Mouse (Mus musculus) kidney, embryonic 16.5 days (tissue): Measurements from ENCODE around the gene Fam207a. TPM values are rescaled to one million over a fixed set of nuclear protein-coding genes. Genes with fewer than 3 reads are reported as not detected.

ENCODE experiments used
- ATAC-seq: fragments of 200-750 bp; cut with Nextera tagmentation; 2 replicates; pipeline ENCODE4 v1.8.0; 2017; ENCODE audit warnings: moderate TSS enrichment; ENCODE audit not compliant: low FRiP score, low TSS enrichment
- H3K27ac ChIP-seq: fragments of 300-500 bp; sonication (generic); 2 replicates; pipeline ENCODE4 v1.5.1; 2014; ENCODE audit warnings: low read length
- H3K27me3 ChIP-seq: fragments of 300-500 bp; sonication (generic); 2 replicates; pipeline ENCODE4 v1.6.1; 2014; ENCODE audit warnings: low read length, control low read depth, mixed read lengths; ENCODE audit not compliant: insufficient read depth
- H3K36me3 ChIP-seq: fragments of 300-500 bp; sonication (generic); 2 replicates; pipeline ENCODE4 v1.6.1; 2014; ENCODE audit warnings: low read length, control low read depth, mixed read lengths; ENCODE audit not compliant: insufficient read depth
- H3K4me1 ChIP-seq: fragments of 300-500 bp; sonication (generic); 2 replicates; pipeline ENCODE4 v1.6.1; 2014; ENCODE audit warnings: low read length, control low read depth, mixed read lengths; ENCODE audit not compliant: insufficient read depth
- H3K4me2 ChIP-seq: fragments of 300-500 bp; sonication (generic); replicated peaks from 2 replicates; pipeline ENCODE4 v1.6.1; 2014; ENCODE audit warnings: low read depth, low read length
- H3K4me3 ChIP-seq: fragments of 300-500 bp; sonication (generic); 2 replicates; pipeline ENCODE4 v1.5.1; 2014; ENCODE audit warnings: mild to moderate bottlenecking, low read length
- H3K9ac ChIP-seq: fragments of 300-500 bp; sonication (generic); replicated peaks from 2 replicates; pipeline ENCODE4 v1.6.1; 2014; ENCODE audit warnings: low read length
- H3K9me3 ChIP-seq: fragments of 300-500 bp; sonication (generic); 2 replicates; pipeline ENCODE4 v1.6.1; 2016; ENCODE audit warnings: low read length, control low read depth
- WGBS: fragments of 180-500 bp; shearing (Covaris S2); extraction: QIAGEN DNeasy Blood & Tissue Kit; methylation state at CpG from one replicate; pipeline ENCODE4 v1.1.7; 2014; 5-methylcytosine and 5-hydroxymethylcytosine counted together
- polyA plus RNA-seq: library from polyadenylated mRNA; unstranded; fragments of >200 nt; fragmentation: Nextera tagmentation; extraction: Ambion mirVana; gene quantifications from 2 replicates; pipeline ENCODE4 v1.2.1, GENCODE M21; 2015

Gene Fam207a
- 36.5 and 36.6 TPM in 2 replicates for polyA plus RNA-seq

DNA sequence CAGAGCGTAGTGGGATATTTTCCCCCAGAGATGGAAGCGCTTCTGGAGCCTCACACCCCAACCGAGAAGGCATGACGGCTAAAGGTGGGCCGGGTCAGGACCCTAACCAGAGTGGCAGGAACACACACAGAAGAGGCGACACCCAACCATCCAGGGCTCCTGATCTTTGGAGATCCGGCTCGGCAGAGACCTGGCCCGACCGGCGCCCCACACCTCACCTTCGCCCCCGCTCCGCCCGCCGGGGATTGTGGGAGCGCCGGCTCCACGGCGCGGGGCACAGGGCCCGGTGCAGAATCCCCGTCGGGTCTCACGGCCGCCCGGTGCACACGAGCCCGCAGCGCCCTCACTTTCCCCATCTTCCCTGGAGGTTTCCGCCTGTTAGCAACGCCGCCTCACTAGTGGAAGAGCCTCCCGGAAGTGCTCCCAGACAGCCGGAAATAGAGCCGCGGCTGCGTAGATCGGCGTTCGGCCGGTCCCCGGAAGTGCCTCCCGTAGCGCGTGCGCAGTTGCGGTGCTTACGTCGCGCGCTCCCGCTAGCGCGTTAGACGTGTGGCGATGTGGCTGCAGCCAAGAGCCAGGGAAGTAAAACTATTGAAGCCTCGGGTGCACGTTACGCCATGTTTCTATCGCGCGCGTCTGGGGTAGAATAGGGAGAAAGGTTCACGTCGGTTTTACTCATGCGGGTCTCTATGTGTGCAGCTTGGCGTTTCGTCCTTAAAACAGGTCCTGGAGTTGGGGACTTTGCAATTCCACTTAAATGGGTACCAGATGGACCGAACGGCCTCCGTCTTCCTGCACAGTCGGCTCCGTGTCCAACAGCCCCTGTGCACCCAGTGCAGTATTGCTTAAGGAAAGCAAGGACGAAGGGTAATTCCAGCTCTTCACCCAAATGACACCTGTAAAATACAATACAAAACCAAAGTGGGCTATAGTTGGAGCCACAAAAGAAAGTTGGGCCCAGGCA is at the start of gene Fam207a:
Gene Fam207a (minus strand): TSS at position 401 of the 964 bp plus-strand sequence.
- ATAC-seq: peak; percentile 93
- WGBS: under 1% methylated on average over 75 of the region's 75 CpGs
- H3K4me1 ChIP-seq: peaks cover 22% of the 10 kb centered on the region
- H3K4me3 ChIP-seq: peak within 1 kb of the TSS; percentile 96
- H3K9ac ChIP-seq: peak within 1 kb of the TSS; percentile 92
- H3K27ac ChIP-seq: peak within 1 kb of the TSS; percentile 79
- no peaks in the 10 kb centered on the region for H3K27me3 ChIP-seq
- H3K4me2 ChIP-seq: peak within 1 kb of the TSS; percentile 96
- H3K36me3 ChIP-seq: peaks cover 23% of the 10 kb centered on the region
- H3K9me3 ChIP-seq: no peaks in the 10 kb centered on the region

DNA sequence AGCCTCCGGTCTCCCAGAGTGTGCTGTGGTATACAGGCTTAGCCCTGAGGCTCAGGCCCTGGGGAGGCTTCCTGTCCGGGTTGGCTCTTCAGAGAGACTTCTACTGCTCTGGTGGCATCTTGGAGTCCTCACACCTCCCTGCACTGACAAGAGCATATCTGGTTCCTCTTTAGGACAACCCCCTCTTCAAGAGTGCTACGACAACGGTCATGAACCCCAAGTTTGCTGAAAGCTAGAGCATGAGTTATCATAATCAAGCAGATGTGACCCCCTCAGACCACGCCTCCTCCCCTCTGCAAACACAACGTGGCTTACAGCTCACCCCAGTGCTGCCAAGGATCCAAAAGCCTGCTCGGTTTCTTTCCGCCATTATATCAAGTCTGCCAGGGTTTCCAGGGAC is 49.4 kb upstream of the Fam207a start:
- Histone ChIP-seq H3K9me3 (no peaks in the 10 kb centered on the region), H3K4me3 (no peak overlapping the region), H3K36me3 (no peaks in the 10 kb centered on the region), H3K27me3 (no peaks in the 10 kb centered on the region), H3K9ac (no peak overlapping the region), H3K4me2 (no peak overlapping the region), H3K27ac (no peak overlapping the region), H3K4me1 (peaks cover 4% of the 10 kb centered on the region; the same call in 1 of the 2 replicates)
- WGBS: 84% methylated on average over 8 of the region's 8 CpGs
- ATAC-seq: no peak

DNA sequence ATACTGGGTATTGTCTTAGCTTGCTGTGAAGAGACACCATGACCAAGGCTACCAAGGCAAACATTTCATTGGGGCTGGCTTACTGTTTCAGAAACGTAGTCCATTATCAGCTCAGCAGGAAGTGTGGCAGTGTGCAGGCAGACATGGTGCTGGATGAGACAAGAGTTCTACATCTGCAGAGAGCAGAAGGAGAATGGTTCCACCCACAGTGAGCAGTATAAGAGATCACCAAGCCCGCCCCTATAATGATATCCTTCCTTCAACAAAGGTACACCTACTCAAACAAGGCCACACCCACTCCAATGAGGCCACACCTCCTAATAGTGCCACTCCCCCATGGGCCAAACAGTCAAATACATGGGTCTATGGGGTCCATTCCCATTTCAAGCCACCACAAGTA is 45.9 kb upstream of the Fam207a start:
- 78% methylated on average over 2 of the region's 2 CpGs for WGBS
- H3K4me2 ChIP-seq: no peak overlapping the region
- no peaks in the 10 kb centered on the region for H3K4me1 ChIP-seq
- H3K27ac ChIP-seq: no peak overlapping the region
- no peak overlapping the region for H3K9ac ChIP-seq
- no peak for ATAC-seq
- H3K9me3 ChIP-seq: no peaks in the 10 kb centered on the region
- no peaks in the 10 kb centered on the region for H3K27me3 ChIP-seq
- no peak overlapping the region for H3K4me3 ChIP-seq
- H3K36me3 ChIP-seq: no peaks in the 10 kb centered on the region

DNA sequence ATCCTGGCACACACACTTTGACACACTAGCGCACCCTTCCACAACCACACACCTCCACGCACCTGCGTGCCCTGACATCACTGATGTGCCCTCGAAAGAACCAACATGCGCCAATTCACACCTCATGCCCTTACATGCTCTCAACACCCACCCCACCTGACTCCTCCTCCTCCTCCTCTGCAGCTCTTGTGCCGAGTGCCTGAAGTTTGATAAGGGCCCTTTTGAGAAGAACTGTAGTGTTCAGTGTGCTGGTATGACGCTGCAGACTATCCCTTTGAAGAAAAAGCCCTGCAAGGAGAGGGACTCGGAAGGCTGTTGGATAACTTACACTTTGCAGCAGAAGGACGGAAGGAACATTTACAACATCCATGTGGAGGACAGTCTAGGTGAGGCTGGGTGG is 45.2 kb upstream of the Fam207a start:
- H3K9ac ChIP-seq: no peak overlapping the region
- H3K36me3 ChIP-seq: no peaks in the 10 kb centered on the region
- no peak overlapping the region for H3K4me3 ChIP-seq
- no peak overlapping the region for H3K27ac ChIP-seq
- no peaks in the 10 kb centered on the region for H3K9me3 ChIP-seq
- H3K4me1 ChIP-seq: no peaks in the 10 kb centered on the region
- no peaks in the 10 kb centered on the region for H3K27me3 ChIP-seq
- WGBS: 87% methylated on average over 9 of the region's 9 CpGs
- no peak for ATAC-seq
- no peak overlapping the region for H3K4me2 ChIP-seq

DNA sequence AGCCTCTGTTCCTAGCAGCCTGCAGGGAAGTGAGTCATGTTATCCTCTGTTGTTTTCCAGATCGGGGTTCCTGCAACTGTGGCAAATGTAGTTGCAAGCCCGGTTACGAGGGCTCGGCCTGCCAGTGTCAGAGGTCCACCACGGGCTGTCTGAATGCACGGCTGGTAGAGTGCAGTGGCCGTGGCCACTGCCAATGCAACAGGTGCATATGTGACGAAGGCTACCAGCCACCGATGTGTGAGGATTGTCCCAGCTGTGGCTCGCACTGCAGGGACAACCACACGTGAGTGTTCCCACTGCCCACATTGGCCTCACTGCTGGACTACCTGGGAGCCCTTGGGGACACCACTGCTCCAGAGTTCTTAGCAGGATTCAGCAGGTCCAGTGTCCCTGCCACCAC is 44.5 kb upstream of the Fam207a start:
- no peak overlapping the region for H3K9ac ChIP-seq
- no peak overlapping the region for H3K4me3 ChIP-seq
- no peak overlapping the region for H3K4me2 ChIP-seq
- no peaks in the 10 kb centered on the region for H3K27me3 ChIP-seq
- no peak overlapping the region for H3K27ac ChIP-seq
- WGBS: 90% methylated on average over 11 of the region's 11 CpGs
- no peaks in the 10 kb centered on the region for H3K9me3 ChIP-seq
- no peak for ATAC-seq
- no peaks in the 10 kb centered on the region for H3K36me3 ChIP-seq
- H3K4me1 ChIP-seq: no peaks in the 10 kb centered on the region

DNA sequence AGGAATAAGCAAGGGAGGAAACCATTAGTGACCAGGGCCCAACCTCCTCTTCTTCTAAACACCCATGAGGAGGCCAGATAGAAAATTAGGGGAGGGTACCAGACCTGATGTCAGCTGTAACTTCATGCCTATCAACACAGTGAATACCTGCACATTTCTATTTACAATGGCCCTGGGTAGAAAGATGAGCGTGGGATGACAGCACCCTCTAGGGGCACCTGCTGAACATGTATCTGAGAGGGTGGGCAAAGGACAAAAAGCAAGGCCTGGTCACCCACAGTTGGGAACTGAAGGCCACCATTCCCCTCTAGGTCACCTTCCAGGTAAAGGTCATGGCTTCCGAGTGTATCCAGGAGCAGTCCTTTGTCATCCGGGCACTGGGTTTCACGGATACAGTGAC is 42.1 kb upstream of the Fam207a start:
- H3K36me3 ChIP-seq: no peaks in the 10 kb centered on the region
- no peak overlapping the region for H3K4me3 ChIP-seq
- H3K4me2 ChIP-seq: no peak overlapping the region
- H3K27ac ChIP-seq: no peak overlapping the region
- no peaks in the 10 kb centered on the region for H3K4me1 ChIP-seq
- no peaks in the 10 kb centered on the region for H3K27me3 ChIP-seq
- no peak overlapping the region for H3K9ac ChIP-seq
- 87% methylated on average over 4 of the region's 4 CpGs for WGBS
- no peak for ATAC-seq
- no peaks in the 10 kb centered on the region for H3K9me3 ChIP-seq

DNA sequence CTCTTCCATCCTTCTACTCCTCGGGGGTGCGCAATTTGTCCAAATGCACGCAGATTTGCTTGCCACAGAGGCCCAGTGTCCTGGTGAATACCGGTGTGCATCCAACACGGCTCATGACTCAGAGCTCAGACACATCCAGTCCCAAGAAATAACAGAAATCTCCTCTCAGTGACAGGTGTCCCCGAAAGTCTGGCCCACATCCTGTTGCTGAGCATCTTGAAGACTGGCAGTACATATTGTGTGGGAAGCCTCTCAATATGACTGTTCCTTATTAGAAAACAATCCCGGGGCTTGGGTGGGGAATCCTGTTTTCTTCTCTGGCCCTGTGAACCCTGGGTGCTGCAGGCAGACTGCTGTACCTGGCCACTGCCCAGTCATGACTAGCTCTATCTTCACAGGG is 41.0 kb upstream of the Fam207a start:
- Histone ChIP-seq H3K9me3 (no peaks in the 10 kb centered on the region), H3K4me2 (no peak overlapping the region), H3K9ac (no peak overlapping the region), H3K36me3 (no peaks in the 10 kb centered on the region), H3K27me3 (no peaks in the 10 kb centered on the region), H3K4me1 (no peaks in the 10 kb centered on the region), H3K4me3 (no peak overlapping the region), H3K27ac (no peak overlapping the region)
- ATAC-seq: no peak
- 93% methylated on average over 7 of the region's 7 CpGs for WGBS

DNA sequence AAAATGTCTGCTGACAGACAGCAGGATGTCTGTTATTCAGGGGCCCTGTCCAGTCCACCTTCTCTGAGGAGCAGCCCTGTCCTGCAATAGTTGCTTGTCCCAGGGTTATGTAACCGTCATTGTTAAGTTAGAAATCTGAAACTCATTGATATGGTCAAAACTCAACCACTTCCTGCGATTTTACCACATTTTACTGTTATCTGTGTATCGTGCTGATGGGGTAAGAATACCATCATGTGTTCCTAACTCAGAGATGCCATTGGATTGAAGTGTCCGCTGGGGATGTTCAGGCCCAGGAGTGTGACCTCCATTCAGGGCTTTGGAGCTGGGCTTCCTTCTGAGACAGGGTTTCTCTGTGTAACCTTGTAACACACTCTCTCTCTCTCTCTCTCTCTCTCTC is 39.3 kb upstream of the Fam207a start:
- Histone ChIP-seq H3K27ac (no peak overlapping the region), H3K9ac (no peak overlapping the region), H3K4me1 (no peaks in the 10 kb centered on the region), H3K27me3 (no peaks in the 10 kb centered on the region), H3K9me3 (no peaks in the 10 kb centered on the region), H3K4me2 (no peak overlapping the region), H3K36me3 (no peaks in the 10 kb centered on the region), H3K4me3 (no peak overlapping the region)
- WGBS: 82% methylated on average over 4 of the region's 4 CpGs
- no peak for ATAC-seq

DNA sequence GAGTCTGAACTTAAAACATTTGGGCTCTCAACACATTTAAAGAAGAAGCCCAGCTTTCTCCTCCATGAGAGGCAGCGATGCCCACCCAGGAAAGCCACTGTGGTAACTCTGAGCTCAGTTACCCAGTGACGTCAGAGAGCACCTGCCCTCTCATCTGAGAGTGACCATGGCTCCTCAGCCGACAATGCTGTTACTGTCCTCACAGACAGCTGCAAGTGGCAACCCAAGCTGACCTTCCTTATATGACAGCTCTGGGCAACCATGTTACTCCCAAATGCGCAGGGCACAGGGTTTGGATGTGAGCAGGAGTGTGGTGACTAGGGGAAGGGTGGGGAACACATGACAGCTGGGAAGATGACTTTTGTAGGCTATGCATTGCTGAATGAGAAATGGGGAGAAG is 37.7 kb upstream of the Fam207a start:
- H3K27me3 ChIP-seq: no peaks in the 10 kb centered on the region
- H3K9ac ChIP-seq: no peak overlapping the region
- no peak for ATAC-seq
- H3K4me1 ChIP-seq: no peaks in the 10 kb centered on the region
- WGBS: 80% methylated on average over 4 of the region's 4 CpGs
- no peaks in the 10 kb centered on the region for H3K36me3 ChIP-seq
- no peak overlapping the region for H3K4me3 ChIP-seq
- H3K4me2 ChIP-seq: no peak overlapping the region
- H3K9me3 ChIP-seq: no peaks in the 10 kb centered on the region
- H3K27ac ChIP-seq: no peak overlapping the region

DNA sequence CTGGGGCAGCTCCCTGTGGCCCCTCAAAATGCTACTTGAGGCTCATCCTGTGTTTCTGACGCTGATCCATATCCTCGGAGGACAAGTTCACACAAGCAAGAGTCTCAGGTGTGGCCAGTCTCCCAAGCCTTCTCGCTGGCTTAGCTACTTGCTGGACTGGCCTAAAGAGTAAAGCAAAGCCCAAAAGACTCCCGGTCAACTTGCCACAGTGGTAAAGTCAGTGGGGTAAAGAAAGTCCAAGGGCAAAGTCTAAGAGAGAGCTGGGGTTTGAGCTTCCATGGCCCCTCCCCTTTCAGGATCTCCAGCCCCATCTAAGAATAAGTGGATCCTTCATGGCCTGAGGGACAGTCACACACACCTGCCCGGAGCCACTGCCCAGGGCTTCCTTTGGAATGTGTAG is 36.6 kb upstream of the Fam207a start:
- 86% methylated on average over 5 of the region's 5 CpGs for WGBS
- Histone ChIP-seq H3K27me3 (no peaks in the 10 kb centered on the region), H3K4me2 (no peak overlapping the region), H3K9me3 (no peaks in the 10 kb centered on the region), H3K9ac (no peak overlapping the region), H3K4me1 (no peaks in the 10 kb centered on the region), H3K4me3 (no peak overlapping the region), H3K36me3 (no peaks in the 10 kb centered on the region), H3K27ac (no peak overlapping the region)
- ATAC-seq: no peak
